Mouse (Mus musculus): ENCODE measurements around the gene Foxn2. TPM values are rescaled to one million over a fixed set of nuclear protein-coding genes. Genes with fewer than 3 reads are reported as not detected.

The Foxn2 gene
- 3.1 and 3.2 TPM in 2 replicates for polyA plus RNA-seq (2012; rRNA removed)

GRCm38 (mm10) chr17:88440285-88441000, at the start of gene Foxn2:
TSS of gene Foxn2 (plus strand) at chr17:88440711.

GRCm38 (mm10) chr17:88529519-88530235, 89.2 kb downstream of the Foxn2 start, which contains the start of gene Ppp1r21:
TSS of gene Ppp1r21 (plus strand) at chr17:88530118.

Other genes starting within 250 kb of the Foxn2 start
- gene Ppp1r21, start 89.4 kb downstream of the Foxn2 start, polyA plus RNA-seq (2012; rRNA removed): 18.2 and 18.9 TPM in 2 replicates
- 10.2 and 15.7 TPM in 2 replicates for gene Ston1, start 157.0 kb downstream of the Foxn2 start, polyA plus RNA-seq (2012; rRNA removed)
- gene Gtf2a1l, start 227.9 kb downstream of the Foxn2 start, polyA plus RNA-seq (2012; rRNA removed): 0.07 TPM in 1 of 2 replicates, not detected in the other

Data from colon, adult 2 months (tissue).